Mouse (Mus musculus): ENCODE results near the gene Oprd1.

DNA sequence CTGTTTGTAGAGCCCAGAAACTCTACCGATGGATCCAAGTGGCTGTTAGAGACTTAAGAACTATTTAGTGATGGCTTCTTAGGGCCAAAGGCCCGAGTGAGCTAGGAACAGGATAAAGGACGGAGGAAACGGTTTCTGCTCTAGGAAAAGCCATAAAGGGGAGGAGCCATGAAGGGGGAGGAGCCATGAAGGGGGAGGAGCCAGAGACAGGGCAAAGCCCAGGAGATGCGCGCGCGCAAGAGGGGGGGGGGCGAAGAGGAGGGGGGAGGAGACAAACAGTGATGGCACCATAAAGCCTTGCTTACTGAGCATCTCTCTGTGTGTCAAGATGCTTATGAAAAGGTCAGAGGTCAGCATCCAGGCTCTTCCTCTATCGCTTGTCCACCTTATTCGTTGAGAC is 13.6 kb downstream of the Oprd1 start:
- TF ChIP-seq CTCF (IDR thresholded peaks at IDR 0.05 in 2 of 3, conservative IDR thresholded peaks at IDR 0.05 in 1 of 3; ENCODE audit: control insufficient read depth in 1 of 3, insufficient read depth in 1 of 3, low read depth in 2 of 3, low read length in 3 of 3, poor library complexity in 1 of 3, severe bottlenecking in 1 of 3) (no peak), EP300 (IDR thresholded peaks at IDR 0.05; ENCODE audit: low read depth in 1 of 2, low read length in 2 of 2) (no peak), USF1 (IDR thresholded peaks at IDR 0.05; ENCODE audit: low read depth, low read length) (no peak), POLR2A (IDR thresholded peaks at IDR 0.05; ENCODE audit: control insufficient read depth in 1 of 2, insufficient read depth in 1 of 2, low read depth in 1 of 2, low read length in 2 of 2, poor library complexity in 1 of 2) (no peak), CHD2 (IDR thresholded peaks at IDR 0.05; ENCODE audit: low read length) (no peak), POLR2AphosphoS2 (IDR thresholded peaks at IDR 0.05; ENCODE audit: low read length) (no peak), ELF1 (IDR thresholded peaks at IDR 0.05; ENCODE audit: low read depth, low read length) (no peak), USF2 (IDR thresholded peaks at IDR 0.05; ENCODE audit: borderline replicate concordance in 1 of 2, insufficient read depth in 1 of 2, low read depth in 1 of 2, low read length in 2 of 2) (no peak), MEF2A (IDR thresholded peaks at IDR 0.05; ENCODE audit: extremely low read depth, insufficient replicate concordance, low read depth, low read length, poor library complexity, severe bottlenecking) (no peak), TCF12 (IDR thresholded peaks at IDR 0.05; ENCODE audit: low read depth, low read length) (no peak), MAFK (IDR thresholded peaks at IDR 0.05; ENCODE audit: borderline replicate concordance, low read depth, low read length) (no peak), CHD1 (IDR thresholded peaks at IDR 0.05; ENCODE audit: low read depth, low read length) (no peak), ZKSCAN1 (IDR thresholded peaks at IDR 0.05; ENCODE audit: low read depth, low read length) (no peak)
